Mouse (Mus musculus) right cerebral cortex, postnatal 14 days (tissue): ENCODE data around the gene Tmco1.

Experiments
- DNase-seq: peaks from one replicate; pipeline ENCODE4 v3.0.0; 2022

Tmco1 gene

GRCm38 (mm10) chr1:167284258-167284836 is 23.8 kb upstream of the Tmco1 start:
- peak; percentile 75 for DNase-seq

- DNase-seq: peak; percentile 85
Measured at GRCm38 (mm10) chr1:167284837-167285319, 23.3 kb upstream of the Tmco1 start.

GRCm38 (mm10) chr1:167285320-167285355 is 23.0 kb upstream of the Tmco1 start, which contains the start of gene Uck2:
Gene Uck2, minus strand, starts transcription at chr1:167285320.
- no peak for DNase-seq

GRCm38 (mm10) chr1:167285356-167285755 is 22.8 kb upstream of the Tmco1 start:
- no peak for DNase-seq

- DNase-seq: no peak
Measured at GRCm38 (mm10) chr1:167287156-167287555, 21.0 kb upstream of the Tmco1 start.

GRCm38 (mm10) chr1:167288665-167289538 is 19.3 kb upstream of the Tmco1 start:
- DNase-seq: no peak

- DNase-seq: peak; percentile 25
Measured at GRCm38 (mm10) chr1:167289567-167290262, 18.5 kb upstream of the Tmco1 start.

- no peak for DNase-seq
Measured at GRCm38 (mm10) chr1:167290263-167290592, 17.9 kb upstream of the Tmco1 start.

- DNase-seq: no peak
Measured at GRCm38 (mm10) chr1:167291610-167292009, 16.6 kb upstream of the Tmco1 start.

- no peak for DNase-seq
Measured at GRCm38 (mm10) chr1:167292447-167292846, 15.7 kb upstream of the Tmco1 start.

GRCm38 (mm10) chr1:167295679-167296402 is 12.3 kb upstream of the Tmco1 start:
- no peak for DNase-seq

GRCm38 (mm10) chr1:167300122-167300521 is 8.1 kb upstream of the Tmco1 start:
- DNase-seq: no peak

GRCm38 (mm10) chr1:167305501-167306137 is 2.6 kb upstream of the Tmco1 start:
- no peak for DNase-seq

GRCm38 (mm10) chr1:167306451-167307240 is 1.5 kb upstream of the Tmco1 start:
- peak; percentile 21 for DNase-seq

- DNase-seq: no peak
Measured at GRCm38 (mm10) chr1:167307674-167308073, 504 bp upstream of the Tmco1 start.

- DNase-seq: no peak
Measured at GRCm38 (mm10) chr1:167312367-167312766, 4.2 kb downstream of the Tmco1 start.

- no peak for DNase-seq
Measured at GRCm38 (mm10) chr1:167313220-167313619, 5.0 kb downstream of the Tmco1 start.

- no peak for DNase-seq
Measured at GRCm38 (mm10) chr1:167321691-167322090, 13.5 kb downstream of the Tmco1 start.

- no peak for DNase-seq
Measured at GRCm38 (mm10) chr1:167328776-167329175, 20.6 kb downstream of the Tmco1 start.

- no peak for DNase-seq
Measured at GRCm38 (mm10) chr1:167331106-167331505, 22.9 kb downstream of the Tmco1 start.

GRCm38 (mm10) chr1:167336398-167336797 is 28.2 kb downstream of the Tmco1 start:
- no peak for DNase-seq

GRCm38 (mm10) chr1:167337463-167338095 is 29.4 kb downstream of the Tmco1 start:
- peak; percentile 87 for DNase-seq
